Mouse (Mus musculus) R1 (cell line): ENCODE measurements at regions not wholly inside any gene's neighbourhood (a gene's known extent, or its start where the extent isn't known, plus 50 kb on each side); places are given as distances from the start of the nearest gene placed in this dataset.

Experiments
- DNase-seq: peaks from one replicate; pipeline ENCODE4 v3.0.0-alpha.2; 2018; ENCODE audit warnings: low read depth, low spot score

DNA sequence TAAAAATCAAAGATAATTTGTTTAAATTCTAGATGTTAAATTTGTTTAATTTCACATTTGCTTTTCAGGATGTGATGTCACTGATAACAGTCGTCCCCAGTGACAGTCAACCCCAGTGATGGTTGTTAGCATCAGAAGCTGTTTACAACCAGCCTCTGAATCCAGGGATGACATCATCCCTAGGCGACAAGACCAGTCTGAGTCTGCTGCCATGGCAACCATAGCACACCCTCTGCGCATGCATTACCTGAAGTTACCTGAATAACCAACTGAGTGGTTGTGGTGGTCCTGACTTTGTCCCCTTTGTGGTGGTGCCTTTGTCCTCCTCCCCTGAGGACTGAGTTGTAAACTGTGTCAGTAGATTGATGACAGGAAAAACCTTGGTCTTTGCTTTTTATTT lies 92.0 kb upstream of the Zfp644 start:
- DNase-seq, result peak; percentile 75

DNA sequence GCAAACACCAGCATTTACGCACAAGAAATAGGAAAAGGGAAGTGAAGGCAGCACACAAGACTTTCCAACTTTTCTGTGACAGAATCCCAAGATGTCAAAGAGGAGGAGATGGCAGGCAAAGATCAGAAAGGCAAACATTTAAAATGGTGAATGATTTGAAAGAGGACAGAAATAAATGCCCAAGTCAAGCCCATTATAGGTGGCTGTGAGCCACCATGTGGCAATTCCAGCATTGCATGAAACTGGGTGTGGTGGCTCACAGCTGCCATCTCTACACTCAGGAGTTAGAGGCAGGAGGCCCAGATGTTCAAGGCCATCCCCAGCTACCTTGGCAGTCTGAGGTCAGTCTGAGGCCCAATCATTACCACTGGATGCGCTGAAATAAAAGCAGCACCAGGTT lies 88.0 kb upstream of the Zfp644 start:
- no peak for DNase-seq

DNA sequence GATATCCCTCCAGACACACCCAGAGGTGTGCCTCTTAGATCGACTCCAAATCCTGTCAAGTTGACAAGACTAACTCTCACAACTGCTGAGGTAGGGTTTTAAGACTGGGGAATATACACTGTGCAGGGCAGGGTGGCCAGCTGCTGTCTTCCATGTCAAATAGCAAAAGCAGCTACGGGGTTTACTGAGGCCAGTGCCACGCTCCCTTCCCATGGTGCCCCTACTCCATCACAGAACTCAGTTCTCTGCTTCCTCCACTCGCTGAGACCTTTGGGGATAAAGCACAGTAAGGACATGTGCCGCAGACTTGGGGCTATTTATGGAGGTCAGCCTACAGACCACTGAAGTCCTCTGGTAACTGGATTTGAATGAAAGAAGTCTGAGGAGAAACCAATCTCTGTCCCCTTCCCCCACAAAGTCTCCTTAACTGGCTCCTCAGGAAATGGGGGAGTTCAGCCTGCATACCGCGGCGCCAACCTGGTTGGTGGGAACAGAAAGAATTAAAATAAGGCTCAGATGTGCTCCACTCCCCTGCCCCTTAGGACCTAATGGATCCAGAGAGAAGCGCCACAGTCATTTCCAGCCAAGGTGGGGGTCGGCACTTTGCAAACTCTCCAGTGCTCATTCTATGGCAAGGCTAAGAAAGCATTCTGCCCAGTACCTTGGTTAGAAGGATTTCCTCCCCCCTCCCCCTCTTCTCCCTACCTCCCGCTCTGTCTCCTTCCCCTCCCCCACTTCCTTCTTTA lies 87.0 kb upstream of the Zfp644 start:
- no peak for DNase-seq

GRCm38 (mm10) chr5:106780749-106781148 lies 83.7 kb upstream of the Zfp644 start:
- peak; percentile 36 for DNase-seq

GRCm38 (mm10) chr5:106778176-106778781 lies 81.2 kb upstream of the Zfp644 start:
- peak; percentile 41 for DNase-seq

GRCm38 (mm10) chr5:106775010-106775693 lies 78.1 kb upstream of the Zfp644 start:
- DNase-seq, result no peak

DNA sequence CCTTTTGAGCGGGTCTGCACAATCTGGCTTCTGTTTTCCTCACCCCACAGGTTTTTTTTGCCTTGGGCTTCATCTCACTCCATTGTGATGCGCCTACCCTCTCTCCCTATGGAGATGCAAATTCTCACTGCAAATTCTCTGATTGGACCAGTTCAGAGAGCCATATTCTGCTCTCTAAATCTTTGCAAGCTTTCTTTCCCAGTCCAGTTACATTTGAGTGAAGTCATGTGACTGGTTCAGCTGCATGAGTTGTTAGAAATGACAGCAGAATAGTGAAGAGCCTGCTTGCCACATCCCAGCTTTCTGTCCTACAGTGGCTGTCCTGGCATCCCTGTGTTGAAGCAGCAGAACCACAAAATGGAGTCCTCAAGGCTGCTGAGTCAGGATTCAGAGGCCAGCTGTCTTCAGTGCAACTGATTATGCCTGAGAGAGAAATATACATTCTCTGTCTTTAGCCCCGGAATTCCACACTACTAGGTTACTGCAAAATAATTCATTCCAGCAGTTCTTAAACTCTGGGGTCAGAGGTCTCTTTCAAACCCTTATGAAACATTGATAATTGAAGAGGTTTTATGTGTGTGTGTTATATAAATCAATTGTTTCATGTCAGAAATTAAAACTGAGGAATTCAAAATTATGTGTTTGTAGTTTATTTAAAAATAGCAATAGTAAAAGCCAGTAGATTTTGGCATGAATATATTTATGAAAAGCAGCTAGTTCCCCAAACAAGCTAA lies 76.3 kb upstream of the Zfp644 start:
- peak; percentile 58 for DNase-seq

- DNase-seq, result no peak
Measured at GRCm38 (mm10) chr5:106771029-106771428, 73.9 kb upstream of the Zfp644 start.

DNA sequence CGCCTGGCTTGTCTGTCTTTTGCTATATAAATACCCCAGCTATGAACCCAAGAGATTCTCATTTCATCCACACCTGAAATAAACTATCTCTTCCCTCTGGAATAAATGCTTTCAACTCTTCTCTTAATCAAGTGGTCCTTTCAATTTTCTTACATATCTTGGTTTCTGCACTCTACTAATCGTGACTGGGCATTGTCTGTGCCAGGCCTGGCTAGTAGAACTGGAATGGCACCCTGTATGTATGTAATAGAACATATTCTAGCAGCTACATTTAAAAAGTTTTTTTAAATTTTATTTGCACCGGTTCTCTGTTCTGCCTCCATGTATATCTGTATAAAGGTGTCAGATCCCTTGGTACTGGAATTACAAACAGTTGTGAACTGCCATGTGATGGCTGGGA lies 68.2 kb upstream of the Zfp644 start:
- DNase-seq, result no peak

GRCm38 (mm10) chr5:106763283-106763682 lies 66.2 kb upstream of the Zfp644 start:
- no peak for DNase-seq

- peak; percentile 21 for DNase-seq
Measured at GRCm38 (mm10) chr5:106758036-106758435, 60.9 kb upstream of the Zfp644 start.

DNA sequence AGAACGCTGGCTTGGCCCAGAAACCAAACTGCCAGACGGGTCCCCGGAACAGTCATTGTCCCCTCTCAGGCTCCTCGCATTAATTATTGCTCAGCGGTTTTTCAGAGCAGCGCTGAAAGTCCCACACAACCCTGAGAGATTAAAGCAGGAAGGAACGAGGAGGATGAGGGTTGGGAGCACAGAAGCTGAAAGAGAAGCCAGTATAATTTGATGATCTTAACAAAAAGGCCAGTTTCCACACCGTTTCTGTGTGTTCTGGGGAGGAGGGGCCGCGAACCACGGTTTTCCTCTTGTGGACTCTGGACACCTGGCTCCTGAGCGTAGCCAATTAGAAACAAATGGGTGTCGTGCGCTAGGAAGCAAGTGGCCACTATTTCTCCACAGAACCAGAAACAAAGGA lies 60.3 kb upstream of the Zfp644 start:
- no peak for DNase-seq

GRCm38 (mm10) chr5:106756937-106757371 lies 59.9 kb upstream of the Zfp644 start:
- peak; percentile 77 for DNase-seq

- peak; percentile 51 for DNase-seq
Measured at GRCm38 (mm10) chr5:106753289-106753688, 56.2 kb upstream of the Zfp644 start.

DNA sequence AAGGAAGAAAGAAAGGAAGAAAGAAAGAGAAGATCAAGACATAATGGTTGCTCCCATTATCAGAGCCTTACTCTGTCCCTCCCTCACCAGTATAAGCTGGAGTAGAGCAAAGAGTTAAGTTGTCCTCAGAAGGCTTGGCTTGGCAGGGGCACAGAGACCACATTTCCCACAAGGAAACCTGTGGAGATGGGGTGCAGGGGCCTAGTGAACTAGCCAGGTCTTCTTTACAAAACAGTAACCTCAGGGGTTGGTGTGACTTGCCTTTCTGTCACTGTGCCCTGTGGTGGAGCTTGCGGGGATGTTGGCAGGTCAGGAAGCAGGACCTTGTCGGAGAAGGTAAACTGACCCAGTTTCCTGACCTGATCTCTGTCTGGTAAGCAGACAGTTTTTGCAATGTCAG lies 53.1 kb upstream of the Zfp644 start:
- DNase-seq, result no peak

DNA sequence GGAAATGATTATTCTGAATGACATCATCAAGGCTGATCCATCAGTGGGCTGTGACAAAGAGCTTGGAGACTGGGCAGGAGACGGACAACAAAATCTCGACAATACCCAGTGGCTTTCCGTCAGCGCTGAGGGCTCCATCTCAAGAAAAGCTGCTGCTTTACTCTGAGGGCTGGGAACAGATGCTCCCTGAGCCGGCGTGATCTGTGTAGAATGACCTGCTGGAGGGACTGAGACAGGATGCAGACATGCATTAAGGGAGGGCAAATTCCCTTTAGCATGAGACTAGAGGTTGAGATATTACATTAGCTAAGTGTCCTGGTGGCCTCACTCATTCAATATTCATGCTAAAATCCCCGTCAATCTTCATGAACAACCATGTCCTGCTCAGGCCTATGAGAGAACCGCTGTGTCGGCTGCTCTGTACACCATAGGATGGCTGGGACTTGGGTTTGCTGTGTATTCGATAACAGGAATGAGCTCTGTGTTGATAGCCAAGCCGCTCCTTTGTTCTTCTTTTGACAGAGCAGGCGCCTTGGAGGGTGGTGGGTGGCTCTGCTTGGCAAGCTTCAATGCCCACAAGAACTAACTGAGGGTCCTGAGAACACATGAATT lies 51.5 kb upstream of the Zfp644 start:
- DNase-seq, result no peak
